Mouse (Mus musculus): ENCODE measurements around the gene 1700019N19Rik. TPM values are rescaled to one million over a fixed set of nuclear protein-coding genes. Genes with fewer than 3 reads are reported as not detected.

1700019N19Rik gene
- total and polyA plus RNA-seq, 3 experiments = not detected

DNA sequence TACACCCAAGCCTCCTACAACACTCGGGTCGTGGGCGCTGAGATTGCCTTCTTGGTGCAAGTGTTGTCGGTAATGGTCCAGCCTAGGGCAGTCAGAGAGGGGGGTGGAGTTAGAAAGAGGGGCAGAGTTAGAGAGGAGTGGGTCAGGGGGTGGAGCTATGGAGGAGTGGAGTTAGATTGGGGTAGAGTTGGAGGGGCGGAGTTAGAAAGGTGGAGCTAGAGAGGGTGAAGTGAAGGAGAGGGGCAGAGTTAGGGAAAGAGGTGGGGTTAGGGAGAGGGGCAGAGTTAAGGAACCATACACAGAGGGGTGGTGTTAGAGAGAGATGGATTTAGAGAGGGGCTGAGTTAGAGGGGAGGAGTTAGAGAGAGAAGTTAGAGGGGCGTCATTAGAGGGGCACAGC is 31.9 kb downstream of the 1700019N19Rik start:
- TF ChIP-seq CTCF (IDR thresholded peaks at IDR 0.05; ENCODE audit: low read depth, low read length) (no peak), GATA2 (IDR thresholded peaks at IDR 0.05; ENCODE audit: borderline replicate concordance, low read depth, low read length) (no peak), TAL1 (conservative IDR thresholded peaks at IDR 0.05; ENCODE audit: low read depth, low read length) (no peak), POLR2AphosphoS5 (IDR thresholded peaks at IDR 0.05; ENCODE audit: insufficient replicate concordance, low read depth, low read length) (no peak), GATA1 (IDR thresholded peaks at IDR 0.05; ENCODE audit: borderline replicate concordance, low read length) (no peak)
- H3K4me1 ChIP-seq (ENCODE audit: insufficient read depth, low read depth, low read length) = no peaks in the 10 kb centered on the region
- ATAC-seq (ENCODE audit: extremely low read depth, insufficient number of reproducible peaks, low FRiP score, poor library complexity, severe bottlenecking) (no peak), DNase-seq (ENCODE audit: low spot score) (no peak)
- H3K27me3 ChIP-seq (ENCODE audit: insufficient read depth, low read length) = no peaks in the 10 kb centered on the region
- H3K36me3 ChIP-seq (replicated peaks) = no peaks in the 10 kb centered on the region
- H3K9me3 ChIP-seq (replicated peaks) = peaks cover 23% of the 10 kb centered on the region
- no peak overlapping the region for H3K4me3 ChIP-seq (ENCODE audit: low read depth, low read length)

DNA sequence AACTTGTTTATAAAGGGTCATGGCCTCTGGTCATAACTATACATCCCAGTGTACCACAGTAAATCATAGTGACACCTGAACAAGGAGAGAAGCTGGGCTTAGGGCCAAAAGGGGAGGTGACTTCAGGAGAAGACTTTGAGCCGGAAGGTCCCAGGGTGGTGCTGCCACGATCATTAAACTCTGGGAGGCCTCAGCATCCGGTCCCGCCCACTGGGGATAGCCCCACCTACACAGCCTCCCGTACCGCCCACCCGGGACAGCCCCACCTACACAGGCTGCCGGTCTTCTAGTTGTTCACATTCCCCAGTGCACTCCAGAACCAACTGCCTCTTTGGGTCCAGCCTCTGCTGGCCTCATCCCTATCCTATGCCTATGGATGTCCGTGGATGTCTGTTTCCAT is 34.8 kb downstream of the 1700019N19Rik start, which contains the start of gene Pnliprp2:
Pnliprp2 (plus strand) TSS at position 297 of the 400 bp plus-strand sequence.
- ATAC-seq (ENCODE audit: extremely low read depth, insufficient number of reproducible peaks, low FRiP score, poor library complexity, severe bottlenecking) (no peak), DNase-seq (ENCODE audit: low spot score) (no peak)
- peak within 1 kb of the TSS; percentile 13; the same call in 1 of the 2 replicates for H3K4me3 ChIP-seq (ENCODE audit: low read depth, low read length)
- H3K27me3 ChIP-seq (ENCODE audit: insufficient read depth, low read length) = no peaks in the 10 kb centered on the region
- H3K9me3 ChIP-seq (replicated peaks) = peaks cover 28% of the 10 kb centered on the region
- H3K4me1 ChIP-seq (ENCODE audit: insufficient read depth, low read depth, low read length) = no peaks in the 10 kb centered on the region
- TF ChIP-seq POLR2AphosphoS5 (IDR thresholded peaks at IDR 0.05; ENCODE audit: insufficient replicate concordance, low read depth, low read length) = no peak
- no peaks in the 10 kb centered on the region for H3K36me3 ChIP-seq (replicated peaks)

DNA sequence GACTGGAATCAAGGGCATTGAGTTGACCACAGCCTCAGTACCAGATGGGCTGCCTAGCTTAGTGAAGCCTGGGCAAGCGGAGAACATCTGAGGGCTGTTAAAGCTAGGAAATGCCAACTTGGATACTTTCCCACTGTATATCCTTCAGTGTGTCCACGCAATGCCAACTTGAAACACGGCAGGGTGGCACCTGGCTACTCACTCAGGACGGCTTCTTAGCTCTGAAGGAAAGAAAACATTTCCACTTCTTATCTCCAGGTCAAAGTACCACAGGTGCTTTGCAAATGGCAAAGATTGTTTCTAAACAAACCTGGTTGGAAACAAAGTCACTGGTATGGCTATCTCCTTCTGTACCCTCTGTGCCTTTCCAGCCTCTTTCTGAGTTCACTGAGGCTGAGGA is 35.4 kb downstream of the 1700019N19Rik start:
- no peak overlapping the region for H3K4me3 ChIP-seq (ENCODE audit: low read depth, low read length)
- H3K4me1 ChIP-seq (ENCODE audit: insufficient read depth, low read depth, low read length) = no peaks in the 10 kb centered on the region
- ATAC-seq (ENCODE audit: extremely low read depth, insufficient number of reproducible peaks, low FRiP score, poor library complexity, severe bottlenecking) (no peak), DNase-seq (ENCODE audit: low spot score) (no peak)
- H3K36me3 ChIP-seq (replicated peaks) = no peaks in the 10 kb centered on the region
- peaks cover 28% of the 10 kb centered on the region for H3K9me3 ChIP-seq (replicated peaks)
- no peaks in the 10 kb centered on the region for H3K27me3 ChIP-seq (ENCODE audit: insufficient read depth, low read length)
- no peak for TF ChIP-seq CTCF (IDR thresholded peaks at IDR 0.05; ENCODE audit: low read depth, low read length)
- TF ChIP-seq TAL1 (conservative IDR thresholded peaks at IDR 0.05; ENCODE audit: low read depth, low read length) = no peak
- no peak for TF ChIP-seq GATA1 (IDR thresholded peaks at IDR 0.05; ENCODE audit: borderline replicate concordance, low read length)
- TF ChIP-seq GATA2 (IDR thresholded peaks at IDR 0.05; ENCODE audit: borderline replicate concordance, low read depth, low read length) = no peak
- no peak for TF ChIP-seq POLR2AphosphoS5 (IDR thresholded peaks at IDR 0.05; ENCODE audit: insufficient replicate concordance, low read depth, low read length)

DNA sequence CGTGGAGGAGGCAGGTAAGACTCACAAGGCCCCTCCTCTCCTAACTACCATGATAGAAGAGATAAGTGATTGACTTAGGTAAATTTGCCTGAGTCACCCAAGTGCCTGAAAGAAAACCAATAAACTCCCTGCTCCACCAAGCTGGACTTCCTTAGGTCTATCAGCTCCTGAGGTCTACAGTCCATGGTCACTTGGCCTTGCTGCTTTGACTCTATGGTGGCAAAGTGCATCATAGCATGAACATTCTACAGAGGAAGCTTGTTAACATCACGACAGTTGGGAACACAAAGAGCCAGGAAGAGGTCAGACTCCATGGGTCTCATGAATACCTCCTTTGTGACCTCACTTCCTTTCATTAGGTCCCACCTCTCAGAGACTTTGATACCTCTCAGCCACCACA is 42.8 kb downstream of the 1700019N19Rik start:
- Histone ChIP-seq H3K4me3 (ENCODE audit: low read depth, low read length) (no peak overlapping the region), H3K27me3 (ENCODE audit: insufficient read depth, low read length) (no peaks in the 10 kb centered on the region), H3K9me3 (replicated peaks) (peaks cover 19% of the 10 kb centered on the region), H3K4me1 (ENCODE audit: insufficient read depth, low read depth, low read length) (no peaks in the 10 kb centered on the region), H3K36me3 (replicated peaks) (no peaks in the 10 kb centered on the region)
- DNase-seq (ENCODE audit: low spot score) (no peak), ATAC-seq (ENCODE audit: extremely low read depth, insufficient number of reproducible peaks, low FRiP score, poor library complexity, severe bottlenecking) (no peak)
- TF ChIP-seq GATA2 (IDR thresholded peaks at IDR 0.05; ENCODE audit: borderline replicate concordance, low read depth, low read length) = no peak
- TF ChIP-seq POLR2AphosphoS5 (IDR thresholded peaks at IDR 0.05; ENCODE audit: insufficient replicate concordance, low read depth, low read length) = no peak
- no peak for TF ChIP-seq GATA1 (IDR thresholded peaks at IDR 0.05; ENCODE audit: borderline replicate concordance, low read length)
- no peak for TF ChIP-seq TAL1 (conservative IDR thresholded peaks at IDR 0.05; ENCODE audit: low read depth, low read length)
- TF ChIP-seq CTCF (IDR thresholded peaks at IDR 0.05; ENCODE audit: low read depth, low read length) = no peak

DNA sequence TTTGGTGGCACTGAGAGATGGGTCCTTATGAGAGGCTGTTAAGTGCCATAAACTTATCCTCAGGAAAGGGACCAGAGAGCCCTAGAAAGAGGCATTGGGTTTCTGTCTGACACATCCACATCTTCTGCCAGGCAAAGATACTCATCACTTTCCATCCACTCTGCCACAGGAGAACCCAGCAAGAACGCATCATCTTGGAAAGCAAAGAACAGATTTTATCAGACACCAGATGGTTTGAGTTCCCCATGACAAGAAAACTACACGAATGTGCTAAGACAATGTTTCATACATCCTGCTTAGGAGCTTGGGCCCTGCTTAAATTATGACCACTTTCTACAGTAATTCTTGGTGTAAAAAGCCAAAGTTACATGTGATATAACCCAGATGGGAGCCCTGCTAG is 43.4 kb downstream of the 1700019N19Rik start:
- no peak for DNase-seq (ENCODE audit: low spot score)
- no peaks in the 10 kb centered on the region for H3K4me1 ChIP-seq (ENCODE audit: insufficient read depth, low read depth, low read length)
- ATAC-seq (ENCODE audit: extremely low read depth, insufficient number of reproducible peaks, low FRiP score, poor library complexity, severe bottlenecking) = no peak
- no peak overlapping the region for H3K4me3 ChIP-seq (ENCODE audit: low read depth, low read length)
- H3K9me3 ChIP-seq (replicated peaks) = peaks cover 16% of the 10 kb centered on the region
- H3K36me3 ChIP-seq (replicated peaks) = no peaks in the 10 kb centered on the region
- TF ChIP-seq POLR2AphosphoS5 (IDR thresholded peaks at IDR 0.05; ENCODE audit: insufficient replicate concordance, low read depth, low read length) (no peak), CTCF (IDR thresholded peaks at IDR 0.05; ENCODE audit: low read depth, low read length) (no peak), GATA2 (IDR thresholded peaks at IDR 0.05; ENCODE audit: borderline replicate concordance, low read depth, low read length) (no peak), TAL1 (conservative IDR thresholded peaks at IDR 0.05; ENCODE audit: low read depth, low read length) (no peak), GATA1 (IDR thresholded peaks at IDR 0.05; ENCODE audit: borderline replicate concordance, low read length) (no peak)
- no peaks in the 10 kb centered on the region for H3K27me3 ChIP-seq (ENCODE audit: insufficient read depth, low read length)

DNA sequence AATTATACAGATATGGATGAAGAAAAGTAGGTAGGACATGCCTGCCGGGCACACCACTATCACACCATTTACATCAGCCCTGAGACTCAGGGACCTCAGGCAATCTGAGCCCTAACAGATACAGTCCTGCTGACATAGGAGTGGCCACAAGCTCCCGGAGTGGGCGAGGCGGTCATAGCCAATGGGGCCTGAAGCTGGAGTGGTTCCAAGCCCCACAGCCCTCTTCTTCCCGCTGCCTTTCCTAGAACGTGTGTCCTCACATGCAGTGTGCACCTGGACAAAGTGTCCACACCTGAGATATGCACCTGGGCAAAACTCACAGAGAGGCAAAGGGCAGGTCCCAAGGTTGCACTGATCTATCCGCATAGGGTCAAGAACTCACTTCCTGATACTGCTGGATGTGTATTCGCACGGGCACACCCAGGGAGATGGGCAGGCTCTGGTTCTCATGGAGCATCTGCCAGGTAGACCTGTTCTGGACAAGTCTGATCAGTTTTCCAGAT is 46.7 kb downstream of the 1700019N19Rik start:
- H3K27me3 ChIP-seq (ENCODE audit: insufficient read depth, low read length) = no peaks in the 10 kb centered on the region
- no peaks in the 10 kb centered on the region for H3K36me3 ChIP-seq (replicated peaks)
- ATAC-seq (ENCODE audit: extremely low read depth, insufficient number of reproducible peaks, low FRiP score, poor library complexity, severe bottlenecking) (no peak), DNase-seq (ENCODE audit: low spot score) (no peak)
- H3K4me3 ChIP-seq (ENCODE audit: low read depth, low read length) = no peak overlapping the region
- no peak for TF ChIP-seq GATA1 (IDR thresholded peaks at IDR 0.05; ENCODE audit: borderline replicate concordance, low read length)
- TF ChIP-seq CTCF (IDR thresholded peaks at IDR 0.05; ENCODE audit: low read depth, low read length) = no peak
- TF ChIP-seq POLR2AphosphoS5 (IDR thresholded peaks at IDR 0.05; ENCODE audit: insufficient replicate concordance, low read depth, low read length) = no peak
- TF ChIP-seq GATA2 (IDR thresholded peaks at IDR 0.05; ENCODE audit: borderline replicate concordance, low read depth, low read length) = no peak
- no peak for TF ChIP-seq TAL1 (conservative IDR thresholded peaks at IDR 0.05; ENCODE audit: low read depth, low read length)
- H3K4me1 ChIP-seq (ENCODE audit: insufficient read depth, low read depth, low read length) = no peaks in the 10 kb centered on the region
- H3K9me3 ChIP-seq (replicated peaks) = peaks cover 25% of the 10 kb centered on the region
